Mouse (Mus musculus) liver, postnatal 0 days (tissue): ENCODE measurements around the gene Sv2c.

ENCODE experiments used
- CTCF ChIP-seq: sonication (generic); IDR thresholded peaks from 2 replicates; pipeline ENCODE4 v1.5.1; 2016; ENCODE audit warnings: antibody characterized with exemption, low read depth
- EP300 ChIP-seq: IDR thresholded peaks from 2 replicates; pipeline ENCODE4 v1.6.1; 2016; ENCODE audit warnings: antibody characterized with exemption, low read depth, mild to moderate bottlenecking

GRCm38 (mm10) chr13:95965596-95965995, 166.8 kb downstream of the Sv2c start:
- TF ChIP-seq CTCF (no peak), EP300 (no peak)
